In genomic region chr2:120599506-120599905, GRCm38 (mm10) we compare ENCODE assay signal across 28 mouse cellular contexts.
"Had no signal": no experiment of that assay in that cellular context is flagged by ENCODE, and none has a peak within 500 bp of the region (broad histone marks: within the 10 kb centered on the region; RNA-seq: fewer than 3 reads in every experiment).

No protein-coding gene starts in this region.

- DNase-seq: gastrocnemius, adult 2 months; gastrocnemius, postnatal 10 days; gastrocnemius, postnatal 25 days; heart, adult 11 months; heart, adult 2 months; heart, postnatal 14 days; heart, postnatal 36 days; kidney, adult 11 months; kidney, adult 2 months; kidney, adult 9 months; kidney, postnatal 14 days; kidney, postnatal 36 days; layer of hippocampus, adult 9-11 months; layer of hippocampus, postnatal 36 days; left cerebral cortex, postnatal 4 days had no signal

- H3K4me3 ChIP-seq: gastrocnemius, adult 2 months; heart, adult 2 months; heart, embryonic 13.5 days; heart, embryonic 15.5 days; hindbrain, embryonic 12.5 days; kidney, embryonic 15.5 days; limb, embryonic 13.5 days; limb, embryonic 15.5 days; liver, embryonic 12.5 days had no signal

- H3K4me1 ChIP-seq: heart, embryonic 13.5 days; heart, embryonic 15.5 days; hindbrain, embryonic 12.5 days; kidney, embryonic 15.5 days; limb, embryonic 13.5 days; limb, embryonic 15.5 days; liver, embryonic 12.5 days had no signal

- H3K27me3 ChIP-seq: heart, embryonic 13.5 days; heart, embryonic 15.5 days; hindbrain, embryonic 12.5 days; kidney, embryonic 15.5 days; limb, embryonic 13.5 days; limb, embryonic 15.5 days; liver, embryonic 12.5 days had no signal

- ATAC-seq: hindbrain, embryonic 16.5 days; intestine, embryonic 16.5 days; liver, embryonic 12.5 days had no signal

- H3K27ac ChIP-seq: gastrocnemius, adult 2 months; heart, adult 2 months; heart, embryonic 13.5 days; heart, embryonic 15.5 days; hindbrain, embryonic 12.5 days; hindbrain, embryonic 14.5 days; kidney, embryonic 15.5 days; kidney, postnatal 0 days; limb, embryonic 13.5 days; limb, embryonic 15.5 days; liver, embryonic 12.5 days; liver, embryonic 14.5 days had no signal

- H3K9me3 ChIP-seq: heart, embryonic 13.5 days; heart, embryonic 15.5 days; hindbrain, embryonic 12.5 days; kidney, embryonic 15.5 days; limb, embryonic 13.5 days; limb, embryonic 15.5 days; liver, embryonic 12.5 days had no signal

- H3K9ac ChIP-seq: heart, embryonic 13.5 days; heart, embryonic 15.5 days; hindbrain, embryonic 12.5 days; hindbrain, embryonic 14.5 days; kidney, embryonic 15.5 days; limb, embryonic 13.5 days; limb, embryonic 15.5 days; liver, embryonic 12.5 days; liver, embryonic 14.5 days had no signal

- H3K4me2 ChIP-seq: heart, embryonic 11.5 days; heart, embryonic 13.5 days; heart, embryonic 15.5 days; hindbrain, embryonic 12.5 days; hindbrain, embryonic 14.5 days; kidney, embryonic 15.5 days; limb, embryonic 13.5 days; limb, embryonic 15.5 days; liver, embryonic 12.5 days had no signal
